Mouse (Mus musculus) cortical plate, adult 2 months (tissue): ENCODE data around the gene Olfr155.

Experiments used
- CTCF ChIP-seq: fragments of 200-500 bp; IDR thresholded peaks from 2 replicates; pipeline ENCODE4 v1.5.1; 2011; ENCODE audit warnings: mild to moderate bottlenecking, control low read depth, low read length; ENCODE audit not compliant: insufficient read depth; ENCODE audit errors: extremely low read depth
- POLR2A ChIP-seq: fragments of 200-500 bp; IDR thresholded peaks from 2 replicates; pipeline ENCODE4 v1.6.1; 2011; ENCODE audit warnings: mild to moderate bottlenecking, low read length, control low read depth; ENCODE audit not compliant: insufficient read depth; ENCODE audit errors: extremely low read depth

GRCm38 (mm10) chr4:43891247-43891646 is 39.9 kb downstream of the Olfr155 start:
- TF ChIP-seq CTCF (no peak), POLR2A (no peak)
